Mouse (Mus musculus): ENCODE results near the gene Nim1k.
"Not testable (repeated sequence)": the region's sequence is repeated elsewhere in the genome, so short reads cannot be mapped to it uniquely, and the experiment has no call there.

Gene Nim1k

DNA sequence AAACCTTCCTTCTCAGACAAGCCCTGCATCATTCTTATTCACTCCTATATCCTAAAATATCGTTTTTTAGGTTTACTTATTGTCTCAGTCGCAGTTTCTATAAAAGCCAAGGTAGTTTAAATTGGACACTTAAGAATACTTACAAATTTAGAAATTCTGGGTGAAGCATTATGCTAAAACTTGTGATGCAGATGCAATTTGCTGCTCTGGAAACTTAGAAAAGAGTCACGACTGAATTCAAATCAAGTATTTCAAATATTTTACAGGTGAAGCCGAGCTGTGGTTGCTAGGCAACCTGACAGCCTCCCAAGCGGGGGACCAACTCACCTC lies 66.0 kb downstream of the Nim1k start:
- no peak for DNase-seq (ENCODE audit: inconsistent ontology term)

DNA sequence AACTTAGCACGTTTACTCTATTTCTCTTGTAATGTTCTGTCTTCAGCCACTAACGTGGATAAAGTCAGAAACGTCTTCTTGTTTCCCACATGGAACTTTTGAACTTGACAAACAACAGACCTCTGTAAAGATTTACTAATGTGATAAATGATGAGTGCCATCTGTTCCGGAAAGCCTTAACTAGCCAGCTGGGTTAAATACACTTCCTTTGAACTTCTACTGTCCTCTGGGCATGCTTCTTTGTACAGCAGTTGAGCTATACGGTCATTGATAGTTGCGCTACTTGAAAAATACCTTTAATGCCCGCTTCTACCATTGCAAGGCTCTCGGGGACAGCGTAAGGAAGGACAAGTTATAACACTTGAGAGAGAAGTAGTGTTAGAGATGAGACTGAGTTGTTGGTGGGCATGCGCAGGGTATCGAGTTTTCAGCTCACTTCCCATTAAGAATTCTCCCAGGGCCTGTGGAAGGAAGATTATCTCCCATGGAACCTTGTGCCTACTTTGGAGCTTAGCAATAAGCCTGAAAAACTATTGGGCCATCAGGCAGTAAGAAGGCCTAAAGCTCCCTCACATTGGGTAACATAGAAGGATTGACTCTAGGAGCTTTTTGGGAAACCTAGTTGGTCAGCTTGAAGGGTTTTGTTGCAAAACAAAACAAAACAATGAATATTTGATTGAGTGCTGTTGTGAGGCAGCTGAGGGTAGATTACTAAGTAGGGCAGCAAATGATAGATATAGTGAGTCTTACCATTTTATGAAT lies 71.1 kb downstream of the Nim1k start:
- no peak for DNase-seq (ENCODE audit: inconsistent ontology term)

DNA sequence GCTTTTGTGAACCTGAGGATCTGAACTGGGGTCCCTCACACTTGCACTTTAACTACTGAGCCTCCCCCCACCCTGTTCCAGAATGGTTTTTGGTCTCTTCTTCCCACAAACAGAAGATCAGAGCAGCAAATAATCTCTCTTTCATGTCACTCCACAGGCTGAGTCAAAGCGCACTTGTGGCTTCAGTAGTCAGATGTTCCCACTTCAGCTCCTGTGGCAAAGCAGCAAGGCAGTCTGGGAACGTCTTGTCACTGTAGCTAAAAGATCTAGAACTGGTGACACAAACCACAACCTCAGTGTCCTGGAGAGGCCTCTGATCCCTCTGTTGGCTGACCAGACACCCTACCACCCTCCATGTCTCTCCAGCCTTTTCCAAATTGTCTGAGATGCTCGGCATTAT lies 74.5 kb downstream of the Nim1k start:
- no peak for DNase-seq (ENCODE audit: inconsistent ontology term)

- DNase-seq (ENCODE audit: inconsistent ontology term): no peak
Measured at GRCm38 (mm10) chr13:119679721-119680120, 76.0 kb downstream of the Nim1k start.

- DNase-seq (ENCODE audit: inconsistent ontology term): no peak
Measured at GRCm38 (mm10) chr13:119678794-119679193, 76.9 kb downstream of the Nim1k start.

DNA sequence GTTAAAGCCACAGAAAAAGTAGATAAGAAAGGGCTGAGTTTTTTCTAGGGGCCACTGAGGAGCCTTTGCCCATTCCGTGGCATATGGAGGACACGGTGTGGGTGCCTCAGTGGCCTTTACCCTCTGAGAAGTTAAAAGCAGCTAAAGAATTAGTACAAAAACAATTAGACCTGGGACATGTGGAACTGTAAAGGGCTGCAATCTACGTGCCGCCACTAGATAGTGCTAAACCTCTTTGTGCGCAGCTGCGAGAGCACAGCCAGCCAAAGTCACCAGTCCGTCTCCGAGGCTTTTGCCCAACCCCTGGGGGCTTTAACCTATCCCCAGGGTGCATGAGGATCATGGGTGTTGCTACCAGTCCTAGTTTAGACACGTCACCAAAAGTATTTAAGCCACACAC lies 94.3 kb downstream of the Nim1k start:
- not testable (repeated sequence) for DNase-seq (ENCODE audit: inconsistent ontology term)

Measured in Muller cell, postnatal 12 days (primary cell).